Mouse (Mus musculus) CH12.LX (cell line): ENCODE measurements around the gene Tgif2. TPM values are rescaled to one million over a fixed set of nuclear protein-coding genes. Genes with fewer than 3 reads are reported as not detected.
A peak's percentile ranks its signal among the peaks of the same experiment; 100 is the strongest.

Experiments used
- DNase-seq: peaks from one replicate; pipeline ENCODE4 v3.0.0-alpha.2; 2013; ENCODE audit errors: extremely low read depth
- H3K27ac ChIP-seq: 2 replicates; pipeline ENCODE4 v1.5.1; 2012; ENCODE audit warnings: low read depth, mild to moderate bottlenecking, control low read depth, moderate library complexity; ENCODE audit not compliant: insufficient read depth
- H3K27me3 ChIP-seq: replicated peaks from 2 replicates; pipeline ENCODE3; 2012; ENCODE audit warnings: inconsistent platforms
- H3K36me3 ChIP-seq, 2 experiments: replicated peaks in 1 of 2; 2 replicates each; pipeline versions ENCODE3 to v1.6.1; 2012; ENCODE audit warnings: inconsistent platforms in 1 of 2, low read length in 1 of 2, mild to moderate bottlenecking in 1 of 2, mixed read lengths in 1 of 2, moderate library complexity in 1 of 2; ENCODE audit not compliant: control insufficient read depth in 1 of 2, insufficient read depth in 1 of 2
- H3K4me1 ChIP-seq, 2 experiments: 2 replicates each; pipeline ENCODE4 v1.6.1; 2012; ENCODE audit warnings: inconsistent platforms in 1 of 2, moderate library complexity in 1 of 2; ENCODE audit not compliant: insufficient read depth in 2 of 2, control insufficient read depth in 1 of 2
- H3K4me2 ChIP-seq: 2 replicates; pipeline ENCODE4 v1.6.1; 2012; ENCODE audit warnings: low read depth, mild to moderate bottlenecking, control low read depth; ENCODE audit not compliant: poor library complexity, insufficient read depth, severe bottlenecking
- H3K4me3 ChIP-seq, 3 experiments: fragments of 150-350 bp in 1 of 3; sonication (generic) in 1 of 3; replicated peaks in 1 of 3; 2 replicates each; pipeline versions ENCODE3 to v1.5.1; 2011 to 2012; ENCODE audit warnings: low read depth in 2 of 3, low read length in 2 of 3, mild to moderate bottlenecking in 2 of 3, moderate library complexity in 2 of 3, control low read depth in 1 of 3, improper control_type of control experiment in 1 of 3, inconsistent platforms in 1 of 3, mixed read lengths in 1 of 3; ENCODE audit not compliant: poor library complexity in 1 of 3
- H3K79me2 ChIP-seq: replicated peaks from 2 replicates; pipeline ENCODE4 v1.6.1; 2012; ENCODE audit warnings: mild to moderate bottlenecking, moderate library complexity; ENCODE audit not compliant: control insufficient read depth, poor library complexity, insufficient read depth, severe bottlenecking; ENCODE audit errors: extremely low read depth
- H3K9ac ChIP-seq: 2 replicates; pipeline ENCODE4 v1.6.1; 2012; ENCODE audit warnings: low read depth, mild to moderate bottlenecking, control low read depth, moderate library complexity; ENCODE audit not compliant: insufficient read depth
- H3K9me3 ChIP-seq: replicated peaks from 2 replicates; pipeline ENCODE3; 2012; ENCODE audit warnings: low read length, inconsistent platforms, mixed read lengths
- CHD1 ChIP-seq: IDR thresholded peaks from 2 replicates; pipeline ENCODE4 v1.6.1; 2012; ENCODE audit warnings: low read depth, low read length, improper control_type of control experiment, inconsistent platforms
- CHD2 ChIP-seq: IDR thresholded peaks from 2 replicates; pipeline ENCODE4 v1.6.1; 2011; ENCODE audit warnings: low read length, improper control_type of control experiment
- CTCF ChIP-seq, 2 experiments: IDR thresholded peaks in 1 of 2; conservative IDR thresholded peaks in 1 of 2; 2 replicates each; pipeline ENCODE4 v1.5.1; 2011 to 2012; ENCODE audit warnings: low read depth in 2 of 2, low read length in 2 of 2, improper control_type of control experiment in 1 of 2, inconsistent platforms in 1 of 2, mild to moderate bottlenecking in 1 of 2, moderate library complexity in 1 of 2
- ELF1 ChIP-seq: IDR thresholded peaks from 2 replicates; pipeline ENCODE4 v1.6.1; 2014; ENCODE audit warnings: low read depth, mild to moderate bottlenecking, inconsistent platforms, low read length, improper control_type of control experiment
- GABPA ChIP-seq: IDR thresholded peaks from 2 replicates; pipeline ENCODE4 v1.6.1; 2012; ENCODE audit warnings: low read depth, low read length, improper control_type of control experiment, inconsistent platforms; ENCODE audit not compliant: insufficient replicate concordance
- IRF4 ChIP-seq: IDR thresholded peaks from 2 replicates; pipeline ENCODE4 v1.6.1; 2014; ENCODE audit warnings: low read depth, mild to moderate bottlenecking, inconsistent platforms, low read length, improper control_type of control experiment
- KAT2A ChIP-seq: IDR thresholded peaks from 2 replicates; pipeline ENCODE4 v1.6.1; 2012; ENCODE audit warnings: low read length, improper control_type of control experiment, inconsistent platforms; ENCODE audit not compliant: insufficient replicate concordance
- MAX ChIP-seq: IDR thresholded peaks from 2 replicates; pipeline ENCODE4 v1.6.1; 2011; ENCODE audit warnings: low read length, improper control_type of control experiment
- MAZ ChIP-seq: IDR thresholded peaks from 2 replicates; pipeline ENCODE4 v1.6.1; 2012; ENCODE audit warnings: low read depth, mild to moderate bottlenecking, inconsistent platforms, low read length, improper control_type of control experiment, moderate library complexity
- MXI1 ChIP-seq: IDR thresholded peaks from 2 replicates; pipeline ENCODE4 v1.6.1; 2011; ENCODE audit warnings: mild to moderate bottlenecking, low read depth, low read length, improper control_type of control experiment
- MYC ChIP-seq: IDR thresholded peaks from 2 replicates; pipeline ENCODE4 v1.6.1; 2011; ENCODE audit warnings: low read depth, mild to moderate bottlenecking, improper control_type of control experiment, low read length
- NELFE ChIP-seq: IDR thresholded peaks from 2 replicates; pipeline ENCODE4 v1.6.1; 2011; ENCODE audit warnings: low read depth, low read length, improper control_type of control experiment
- NRF1 ChIP-seq: IDR thresholded peaks from 2 replicates; pipeline ENCODE4 v1.6.1; 2014; ENCODE audit warnings: low read depth, mild to moderate bottlenecking, inconsistent platforms, low read length, improper control_type of control experiment, moderate library complexity
- PAX5 ChIP-seq: IDR thresholded peaks from 2 replicates; pipeline ENCODE4 v1.6.1; 2012; ENCODE audit warnings: low read length, inconsistent platforms, mixed read lengths
- RAD21 ChIP-seq: IDR thresholded peaks from 2 replicates; pipeline ENCODE4 v1.6.1; 2011; ENCODE audit warnings: low read depth, mild to moderate bottlenecking, low read length, improper control_type of control experiment, moderate library complexity
- RCOR1 ChIP-seq: conservative IDR thresholded peaks from 2 replicates; pipeline ENCODE4 v1.6.1; 2012; ENCODE audit warnings: low read depth, mild to moderate bottlenecking, inconsistent platforms, low read length, improper control_type of control experiment
- SIN3A ChIP-seq: IDR thresholded peaks from 2 replicates; pipeline ENCODE4 v1.6.1; 2012; ENCODE audit warnings: low read length, improper control_type of control experiment, inconsistent platforms
- TBP ChIP-seq: conservative IDR thresholded peaks from 2 replicates; pipeline ENCODE4 v1.6.1; 2011; ENCODE audit warnings: low read depth, low read length, improper control_type of control experiment
- UBTF ChIP-seq: IDR thresholded peaks from 2 replicates; pipeline ENCODE4 v1.6.1; 2012; ENCODE audit warnings: low read depth, mild to moderate bottlenecking, inconsistent platforms, low read length, improper control_type of control experiment, moderate library complexity
- USF1 ChIP-seq: IDR thresholded peaks from 2 replicates; pipeline ENCODE4 v1.6.1; 2014; ENCODE audit warnings: low read depth, mild to moderate bottlenecking, inconsistent platforms, low read length, improper control_type of control experiment
- ZC3H11A ChIP-seq: IDR thresholded peaks from 2 replicates; pipeline ENCODE4 v1.6.1; 2012; ENCODE audit warnings: low read depth, mild to moderate bottlenecking, inconsistent platforms, low read length, improper control_type of control experiment
- ZKSCAN1 ChIP-seq: IDR thresholded peaks from 2 replicates; pipeline ENCODE4 v1.6.1; 2012; ENCODE audit warnings: low read depth, inconsistent platforms, low read length, improper control_type of control experiment, borderline replicate concordance
- ZNF384 ChIP-seq: IDR thresholded peaks from 2 replicates; pipeline ENCODE4 v1.6.1; 2012; ENCODE audit warnings: low read depth, low read length, improper control_type of control experiment, inconsistent platforms
- dilution Hi-C: fragments of 300-500 bp; cut with MboI; formaldehyde crosslinking; loops from 2 replicates; pipeline ENCODE4 v1.14.3; 2020; ENCODE audit warnings: low sequenced_read_pairs; ENCODE audit not compliant: extremely low pct_unique_long_range_greater_than_20kb, extremely low pct_ligation_motif_present
- in situ Hi-C: fragments of 300-500 bp; cut with MboI; formaldehyde crosslinking; loops from 3 replicates; pipeline ENCODE4 v1.14.3; 2019; ENCODE audit warnings: low sequenced_read_pairs, low pct_ligation_motif_present, low pct_unique_long_range_greater_than_20kb, mixed read lengths
- polyA plus RNA-seq: library from polyadenylated mRNA; unstranded; fragments of >175 nt; gene quantifications from 2 replicates; pipeline ENCODE4 v1.2.1, GENCODE M21; 2012; ENCODE audit warnings: low read depth; ENCODE audit not compliant: insufficient read length
- total RNA-seq, 2 experiments: library from RNA; depleted of rRNA; stranded (reverse); fragments of 300-350 nt in 1 of 2; fragments of >200 nt in 1 of 2; gene quantifications; 2 replicates each; pipeline ENCODE4 v1.2.3; 2012 to 2014

Gene Tgif2
- total and polyA plus RNA-seq, 3 experiments, result 10.3 to 12.2 (median 11.3) TPM

DNA sequence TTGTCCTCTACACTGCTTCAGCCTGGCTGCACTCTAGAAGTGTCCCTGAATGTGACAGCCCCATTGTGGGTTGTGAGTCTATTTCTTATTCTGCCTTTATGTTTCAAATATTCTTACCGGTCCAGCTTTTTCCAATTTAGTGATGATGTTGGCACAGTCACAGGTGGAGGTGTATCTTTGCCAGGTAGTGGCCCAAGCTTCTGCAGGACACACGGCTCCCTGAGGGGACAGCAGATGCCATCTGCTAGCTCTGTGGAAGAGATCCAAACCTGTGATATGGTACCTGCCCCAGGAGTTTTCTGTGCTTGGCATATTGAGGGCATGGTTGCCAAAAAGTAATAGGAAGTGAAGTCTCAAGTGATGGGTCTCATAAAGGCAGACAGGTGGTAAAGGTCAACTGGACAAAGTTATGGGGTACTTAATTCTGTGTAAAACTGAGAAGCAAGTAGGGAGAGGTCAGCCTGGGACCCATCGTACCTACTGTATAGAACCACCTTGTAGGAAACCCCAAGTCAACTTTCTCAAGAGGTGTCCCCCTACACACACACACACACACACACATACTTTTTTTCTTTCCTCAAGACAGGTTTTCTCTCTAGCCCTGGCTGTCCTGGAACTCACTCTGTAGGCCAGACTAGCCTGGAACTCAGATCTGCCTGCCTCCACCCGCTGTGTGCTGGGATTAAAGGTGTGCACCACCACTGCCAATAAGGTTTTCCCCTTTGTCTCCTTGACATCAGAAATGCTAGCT lies 35.1 kb downstream of the Tgif2 start:
- TF ChIP-seq RCOR1 (no peak), IRF4 (no peak), ZC3H11A (no peak), CHD2 (no peak), USF1 (no peak), MXI1 (no peak), MAZ (no peak), CHD1 (no peak), MYC (no peak), ELF1 (no peak), GABPA (no peak), CTCF (conservative IDR thresholded peaks at IDR 0.05 in 1 of 2, IDR thresholded peaks at IDR 0.05 in 1 of 2; ENCODE audit: low read depth in 2 of 2, low read length in 2 of 2) (no peak), PAX5 (no peak), ZNF384 (no peak), TBP (no peak), SIN3A (no peak), UBTF (no peak)
- no peaks in the 10 kb centered on the region for H3K79me2 ChIP-seq
- in situ Hi-C loops, result loop anchor here (5.0 to 25.0 kb wide), 2 partner anchors 122 to 212 kb away; partner anchors contain the start of genes Soga1 and Tldc2
- no peak overlapping the region for H3K4me3 ChIP-seq
- peaks cover 34 to 60% of the 10 kb centered on the region in 2 experiments for H3K36me3 ChIP-seq
- dilution Hi-C loops, result no loop called here
- no peak overlapping the region for H3K9ac ChIP-seq
- DNase-seq, result no peak
- peaks cover 4 to 21% of the 10 kb centered on the region in 2 experiments; a peak in 3 of 4 replicates for H3K4me1 ChIP-seq
- no peak overlapping the region for H3K4me2 ChIP-seq
- no peaks in the 10 kb centered on the region for H3K9me3 ChIP-seq
- H3K27ac ChIP-seq, result no peak overlapping the region
- no peaks in the 10 kb centered on the region for H3K27me3 ChIP-seq

DNA sequence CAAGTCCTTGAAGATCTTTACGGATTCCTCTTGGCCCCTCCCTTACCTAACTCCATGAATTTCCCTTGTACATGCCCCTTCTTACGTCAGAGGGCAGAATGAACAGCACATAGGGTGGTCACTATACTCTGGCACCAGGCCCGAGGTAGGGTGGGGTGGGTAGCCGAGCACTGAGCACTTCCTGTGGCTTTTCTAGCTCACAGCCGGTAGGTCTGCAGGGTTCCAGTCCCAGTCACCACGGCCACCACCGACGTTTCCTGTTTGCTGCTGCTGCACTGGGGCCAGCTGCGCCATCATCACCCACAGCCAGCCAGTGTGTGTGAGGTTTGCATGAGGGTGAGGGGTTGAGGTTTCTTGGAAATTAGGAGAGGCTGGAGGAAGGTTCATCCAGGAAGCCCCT lies 37.9 kb downstream of the Tgif2 start:
- Histone ChIP-seq H3K36me3 (peaks cover 18 to 32% of the 10 kb centered on the region in 2 experiments), H3K4me3 (no peak overlapping the region), H3K9me3 (no peaks in the 10 kb centered on the region), H3K4me1 (peaks cover 7 to 32% of the 10 kb centered on the region in 2 experiments), H3K27ac (no peak overlapping the region), H3K27me3 (no peaks in the 10 kb centered on the region), H3K4me2 (no peak overlapping the region), H3K79me2 (no peaks in the 10 kb centered on the region), H3K9ac (no peak overlapping the region)
- TF ChIP-seq KAT2A, result no peak
- no peak for TF ChIP-seq MAX
- no peak for TF ChIP-seq NELFE
- no peak for TF ChIP-seq USF1
- no peak for TF ChIP-seq RAD21
- no peak for TF ChIP-seq NRF1
- TF ChIP-seq ZKSCAN1, result no peak
- dilution Hi-C loops, result no loop called here
- peak; percentile 34 for DNase-seq
- in situ Hi-C loops, result loop anchor here (5.0 to 25.0 kb wide), 2 partner anchors 120 to 210 kb away; partner anchors contain the start of genes Soga1 and Tldc2
